Mouse (Mus musculus) forebrain, embryonic 14.5 days (tissue): ENCODE data around the gene Klf7. TPM values are rescaled to one million over a fixed set of nuclear protein-coding genes. Genes with fewer than 3 reads are reported as not detected.

Source experiments
- ATAC-seq: fragments of 200-750 bp; cut with Nextera tagmentation; 2 replicates; pipeline ENCODE4 v1.8.0; 2017; ENCODE audit warnings: mild to moderate bottlenecking, moderate library complexity
- DNase-seq: peaks from one replicate; pipeline ENCODE4 v3.0.0-alpha.2; 2015; ENCODE audit warnings: low spot score
- H3K27ac ChIP-seq: fragments of 300-500 bp; sonication (generic); 2 replicates; pipeline ENCODE4 v1.5.1; 2014; ENCODE audit warnings: low read depth, mild to moderate bottlenecking, control low read depth, low read length, moderate library complexity
- H3K27me3 ChIP-seq: fragments of 300-500 bp; sonication (generic); replicated peaks from 2 replicates; pipeline ENCODE4 v1.6.1; 2014; ENCODE audit warnings: low read length, control low read depth, mixed read lengths; ENCODE audit not compliant: control insufficient read depth, insufficient read depth
- H3K36me3 ChIP-seq: fragments of 300-500 bp; sonication (generic); 2 replicates; pipeline ENCODE4 v1.6.1; 2014; ENCODE audit warnings: low read length, control low read depth; ENCODE audit not compliant: control insufficient read depth, insufficient read depth
- H3K4me1 ChIP-seq: fragments of 300-500 bp; sonication (generic); 2 replicates; pipeline ENCODE4 v1.6.1; 2014; ENCODE audit warnings: antibody characterized with exemption, low read length, control low read depth; ENCODE audit not compliant: control insufficient read depth, insufficient read depth
- H3K4me2 ChIP-seq: fragments of 300-500 bp; sonication (generic); 2 replicates; pipeline ENCODE4 v1.6.1; 2014; ENCODE audit warnings: mild to moderate bottlenecking, control low read depth, low read length
- H3K4me3 ChIP-seq: fragments of 300-500 bp; sonication (generic); 2 replicates; pipeline ENCODE4 v1.5.1; 2014; ENCODE audit warnings: low read depth, low read length, control low read depth
- H3K9ac ChIP-seq: fragments of 300-500 bp; sonication (generic); 2 replicates; pipeline ENCODE4 v1.6.1; 2014; ENCODE audit warnings: mild to moderate bottlenecking, low read length, control low read depth, moderate library complexity
- H3K9me3 ChIP-seq: fragments of 300-500 bp; sonication (generic); replicated peaks from 2 replicates; pipeline ENCODE4 v1.6.1; 2016; ENCODE audit warnings: low read length, control low read depth, mixed read lengths; ENCODE audit not compliant: control insufficient read depth
- WGBS: fragments of 180-500 bp; shearing (Covaris S2); extraction: QIAGEN DNeasy Blood & Tissue Kit; methylation state at CpG from one replicate; pipeline ENCODE4 v1.1.7; 2014; 5-methylcytosine and 5-hydroxymethylcytosine counted together
- polyA plus RNA-seq: library from polyadenylated mRNA; unstranded; fragments of >200 nt; fragmentation: Nextera tagmentation; extraction: Ambion mirVana; gene quantifications from 2 replicates; pipeline ENCODE4 v1.2.1, GENCODE M21; 2014

Klf7 gene
- polyA plus RNA-seq = 63.1 and 91.4 TPM in 2 replicates

- Histone ChIP-seq H3K36me3 (no peaks in the 10 kb centered on the region), H3K9ac (peak within 1 kb of the TSS; percentile 100), H3K4me3 (peak within 1 kb of the TSS; percentile 72), H3K27me3 (no peaks in the 10 kb centered on the region), H3K4me1 (peaks cover 17% of the 10 kb centered on the region), H3K27ac (peak within 1 kb of the TSS; percentile 100), H3K9me3 (no peaks in the 10 kb centered on the region), H3K4me2 (peak within 1 kb of the TSS; percentile 59)
- ATAC-seq (peak; percentile 96), DNase-seq (peak; percentile 100)
- under 1% methylated on average over 79 of the region's 82 CpGs for WGBS
These were observed at the start of gene Klf7 for GRCm38 (mm10) chr1:64121559-64122465. TSS of gene Klf7 (minus strand) at chr1:64122282.

- WGBS = 78% methylated on average over 5 of the region's 5 CpGs
- Histone ChIP-seq H3K9ac (no peak overlapping the region), H3K4me3 (no peak overlapping the region), H3K4me2 (no peak overlapping the region), H3K27ac (no peak overlapping the region), H3K4me1 (no peaks in the 10 kb centered on the region), H3K36me3 (no peaks in the 10 kb centered on the region), H3K9me3 (no peaks in the 10 kb centered on the region), H3K27me3 (no peaks in the 10 kb centered on the region)
- ATAC-seq = no peak
- no peak for DNase-seq
These were observed 42.5 kb upstream of the Klf7 start for GRCm38 (mm10) chr1:64164526-64165062.

- Histone ChIP-seq H3K9me3 (no peaks in the 10 kb centered on the region), H3K4me2 (no peak overlapping the region), H3K27ac (no peak overlapping the region), H3K4me3 (no peak overlapping the region), H3K9ac (no peak overlapping the region), H3K36me3 (no peaks in the 10 kb centered on the region), H3K4me1 (no peaks in the 10 kb centered on the region), H3K27me3 (no peaks in the 10 kb centered on the region)
- WGBS = 65% methylated on average over 3 of the region's 3 CpGs
- ATAC-seq (no peak), DNase-seq (no peak)
These were observed 36.7 kb upstream of the Klf7 start for GRCm38 (mm10) chr1:64158766-64159165.

GRCm38 (mm10) chr1:64149185-64149584, 27.1 kb upstream of the Klf7 start:
- no peak overlapping the region for H3K27ac ChIP-seq
- DNase-seq = peak; percentile 28
- WGBS = 73% methylated on average over 3 of the region's 3 CpGs

GRCm38 (mm10) chr1:64142691-64143445, 20.8 kb upstream of the Klf7 start:
- DNase-seq (peak; percentile 67), ATAC-seq (no peak)
- Histone ChIP-seq H3K4me1 (peaks cover 7% of the 10 kb centered on the region; the same call in 1 of the 2 replicates), H3K27ac (no peak overlapping the region), H3K27me3 (no peaks in the 10 kb centered on the region), H3K9me3 (no peaks in the 10 kb centered on the region), H3K4me3 (no peak overlapping the region), H3K4me2 (no peak overlapping the region), H3K9ac (no peak overlapping the region), H3K36me3 (no peaks in the 10 kb centered on the region)
- 33% methylated on average over 6 of the region's 6 CpGs for WGBS

More at GRCm38 (mm10) chr1:64149185-64149584, 27.1 kb upstream of the Klf7 start:
- Histone ChIP-seq H3K4me3 (no peak overlapping the region), H3K4me1 (no peaks in the 10 kb centered on the region), H3K9ac (no peak overlapping the region), H3K9me3 (no peaks in the 10 kb centered on the region), H3K4me2 (no peak overlapping the region), H3K36me3 (no peaks in the 10 kb centered on the region), H3K27me3 (no peaks in the 10 kb centered on the region)
- ATAC-seq = no peak

GRCm38 (mm10) chr1:64134439-64134838, 12.4 kb upstream of the Klf7 start:
- DNase-seq = no peak
- no peak overlapping the region for H3K4me2 ChIP-seq
- H3K36me3 ChIP-seq = no peaks in the 10 kb centered on the region
- 91% methylated on average over 1 of the region's 1 CpGs for WGBS
- no peak overlapping the region for H3K9ac ChIP-seq
- no peaks in the 10 kb centered on the region for H3K4me1 ChIP-seq
- H3K9me3 ChIP-seq = no peaks in the 10 kb centered on the region
- no peak for ATAC-seq
- H3K27ac ChIP-seq = no peak overlapping the region
- H3K4me3 ChIP-seq = no peak overlapping the region
- no peaks in the 10 kb centered on the region for H3K27me3 ChIP-seq

- no peak for DNase-seq
- Histone ChIP-seq H3K4me2 (no peak overlapping the region), H3K27ac (no peak overlapping the region), H3K36me3 (no peaks in the 10 kb centered on the region), H3K4me3 (no peak overlapping the region), H3K4me1 (peaks cover 6% of the 10 kb centered on the region; the same call in 1 of the 2 replicates), H3K9me3 (no peaks in the 10 kb centered on the region), H3K9ac (no peak overlapping the region), H3K27me3 (no peaks in the 10 kb centered on the region)
- 90% methylated on average over 2 of the region's 2 CpGs for WGBS
- no peak for ATAC-seq
These were observed 4.7 kb upstream of the Klf7 start for GRCm38 (mm10) chr1:64126822-64127221.

GRCm38 (mm10) chr1:64122466-64122830, 366 bp upstream of the Klf7 start:
- H3K27ac ChIP-seq = peak overlapping the region; percentile 100
- H3K36me3 ChIP-seq = no peaks in the 10 kb centered on the region
- H3K27me3 ChIP-seq = no peaks in the 10 kb centered on the region
- peak overlapping the region; percentile 72 for H3K4me3 ChIP-seq
- peak overlapping the region; percentile 59 for H3K4me2 ChIP-seq
- H3K9ac ChIP-seq = peak overlapping the region; percentile 100
- peaks cover 10% of the 10 kb centered on the region; the same call in 1 of the 2 replicates for H3K4me1 ChIP-seq
- DNase-seq (no peak), ATAC-seq (no peak)
- H3K9me3 ChIP-seq = no peaks in the 10 kb centered on the region
- 13% methylated on average over 9 of the region's 9 CpGs for WGBS
